Mouse (Mus musculus): ENCODE measurements around the gene Slc20a1.

DNA sequence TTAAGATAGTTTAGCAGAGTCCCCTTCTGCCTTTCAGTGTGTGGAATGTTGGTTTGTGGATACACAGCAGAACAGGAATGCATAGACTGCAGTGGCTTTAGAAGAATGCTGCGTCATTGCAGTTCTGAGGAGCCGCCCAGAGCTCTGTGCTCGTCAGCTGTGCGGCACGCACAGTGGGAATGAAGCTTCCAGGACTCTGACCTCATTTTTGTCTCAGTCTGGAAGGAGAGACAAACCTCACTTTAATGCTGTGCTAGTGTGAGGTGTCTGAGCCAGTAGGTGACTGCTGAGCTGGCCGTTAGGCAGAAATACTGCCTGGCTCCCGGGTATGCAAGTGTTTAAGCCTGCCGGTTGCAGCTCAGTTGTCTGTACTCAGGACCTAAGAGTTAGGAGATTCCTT is 8.3 kb downstream of the Slc20a1 start:
- no peak for TF ChIP-seq CTCF (conservative IDR thresholded peaks at IDR 0.05; ENCODE audit: insufficient read depth, insufficient read length, low read depth, low read length)
- TF ChIP-seq POLR2A (IDR thresholded peaks at IDR 0.05; ENCODE audit: low read depth, low read length): no peak

All from kidney, adult 2 months (tissue).